Mouse (Mus musculus): ENCODE data around the gene Acaca. TPM values are rescaled to one million over a fixed set of nuclear protein-coding genes. Genes with fewer than 3 reads are reported as not detected.

Gene Acaca
- 10 to 100 TPM; 11.4 to 17.3 TPM for total RNA-seq (2021)
- long read RNA-seq, experiment 1, partial matches to known transcripts: 1 of 2 reads
- long read RNA-seq, experiment 1, other reads (novel, unspliced or antisense): 1 of 2 reads
- long read RNA-seq, experiment 2, partial matches to known transcripts: 1 of 1 reads
- long read RNA-seq, experiment 2, other reads (novel, unspliced or antisense): 0 of 1 reads

DNA sequence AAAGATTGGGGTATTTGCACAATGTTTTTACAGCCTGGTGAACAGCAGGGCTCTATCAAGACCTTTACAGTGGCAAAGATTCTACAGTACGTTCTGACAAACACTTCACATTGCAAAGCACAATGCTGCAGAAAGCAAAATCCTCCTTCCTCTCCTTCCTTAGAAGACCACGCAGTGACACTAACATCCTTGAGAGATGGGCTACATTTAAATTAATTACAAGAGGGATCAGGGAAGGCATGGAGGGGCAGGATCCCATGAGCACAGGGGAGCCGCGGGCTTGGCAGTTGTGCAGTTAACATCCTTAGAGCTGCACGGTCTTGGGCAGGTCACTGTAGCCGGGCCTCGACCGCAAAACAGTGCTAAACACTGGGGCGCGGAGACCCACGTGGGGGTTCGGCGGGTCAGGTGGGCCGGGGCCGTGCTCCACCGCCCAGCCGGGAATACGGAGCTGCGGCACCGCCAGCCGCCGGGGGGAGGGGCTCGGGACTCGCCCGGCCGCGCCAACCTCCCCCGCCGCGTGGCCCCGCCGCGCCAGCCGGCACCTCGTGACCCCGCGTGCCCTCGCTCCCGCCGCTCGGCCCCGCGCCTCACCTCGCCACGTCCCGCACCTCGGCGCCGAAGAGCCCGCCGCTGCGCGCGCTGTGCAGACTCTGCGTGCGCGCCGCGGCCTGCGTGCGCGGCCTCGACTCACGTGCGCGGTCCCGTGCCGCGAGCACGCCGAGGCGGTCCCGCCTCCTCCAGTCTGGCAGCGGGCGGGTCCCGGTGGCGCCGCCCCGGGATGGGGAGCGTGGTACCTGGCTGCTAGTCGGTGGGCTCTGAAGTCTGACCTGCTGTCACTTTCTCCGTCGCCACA lies at the start of gene Acaca, which contains the start of gene Tada2a:
Gene Acaca, plus strand, starts transcription at position 730 of the 856 bp plus-strand sequence.
Gene Tada2a, minus strand, starts transcription at position 658 of the 856 bp plus-strand sequence.
- peak; percentile 66 for DNase-seq (ENCODE audit: low spot score)

DNA sequence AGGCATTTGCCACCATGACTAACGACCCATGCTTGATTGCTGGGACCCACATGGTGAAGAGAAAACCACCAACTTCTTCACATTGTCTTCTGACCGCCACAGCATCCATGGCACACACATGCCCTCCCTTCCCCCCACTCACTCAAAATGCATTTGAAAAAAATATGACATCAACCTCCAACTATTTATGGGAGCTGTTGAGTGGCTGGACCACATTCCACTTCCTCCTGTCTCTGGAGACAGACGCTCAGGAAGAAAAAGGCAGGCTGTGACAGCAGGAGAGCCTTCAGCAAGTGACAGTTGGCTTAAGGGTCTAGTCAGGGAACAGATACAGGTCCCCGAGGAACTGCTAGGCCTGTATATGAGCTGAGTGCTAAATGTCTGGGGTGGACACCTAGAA lies 49.6 kb upstream of the Acaca start:
- DNase-seq (ENCODE audit: low spot score): no peak

DNA sequence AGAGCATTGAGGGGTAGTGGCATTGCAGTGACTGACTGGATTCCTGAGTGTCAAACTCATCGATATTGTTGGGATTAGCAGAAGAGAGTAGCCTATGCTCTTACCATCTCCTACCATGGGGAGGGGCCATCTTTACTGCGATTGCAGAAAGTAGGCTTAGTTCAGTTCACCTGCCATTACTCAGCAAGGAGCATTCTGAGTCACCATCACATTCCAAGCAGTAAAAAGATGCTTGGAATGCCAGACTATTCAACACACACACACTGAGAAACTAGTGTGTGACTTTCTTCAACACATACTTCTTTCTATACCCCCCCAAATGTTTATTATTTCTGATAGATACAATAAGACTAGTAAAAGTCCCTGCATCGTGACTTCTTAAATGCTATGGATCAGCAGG lies 49.1 kb upstream of the Acaca start:
- no peak for DNase-seq (ENCODE audit: low spot score)

DNA sequence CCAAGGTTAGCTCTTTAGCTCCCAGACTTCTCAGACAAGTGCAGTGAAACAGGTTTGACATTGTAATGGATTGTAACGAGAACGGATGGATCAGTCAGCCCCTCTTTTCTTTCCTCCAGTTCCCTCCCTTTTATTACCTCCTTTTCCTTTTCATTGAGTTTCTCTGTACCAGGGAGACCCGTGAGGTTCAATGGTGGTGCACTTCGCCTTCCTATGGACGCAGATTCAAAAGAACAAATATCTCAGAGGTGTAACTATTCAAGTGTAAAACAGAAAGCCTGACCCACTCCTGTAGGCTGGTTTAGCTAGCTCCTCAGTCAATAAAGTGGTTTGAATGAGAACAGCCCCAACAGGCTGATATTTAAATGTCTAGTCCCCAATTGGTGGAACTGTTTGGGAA lies 47.6 kb upstream of the Acaca start:
- DNase-seq (ENCODE audit: low spot score): no peak

DNA sequence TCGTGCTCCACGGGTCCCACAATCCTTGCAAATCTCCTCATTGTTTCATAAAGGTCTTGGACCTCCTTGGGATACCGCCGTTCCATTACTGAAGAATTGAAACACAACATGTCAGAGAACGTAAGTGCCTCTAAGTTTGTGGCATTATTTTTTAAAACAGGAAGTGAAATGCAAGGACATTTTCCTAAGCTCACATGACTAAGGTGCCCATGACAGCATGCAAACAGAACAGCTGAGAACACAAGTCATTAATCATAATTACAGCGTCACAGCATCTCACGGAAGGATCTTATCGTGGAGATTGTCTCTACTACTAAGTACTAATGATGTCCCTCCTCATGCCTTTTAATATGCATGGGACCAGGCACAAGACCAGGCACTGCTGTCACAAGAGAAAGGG lies 38.9 kb upstream of the Acaca start:
- DNase-seq (ENCODE audit: low spot score): no peak

DNA sequence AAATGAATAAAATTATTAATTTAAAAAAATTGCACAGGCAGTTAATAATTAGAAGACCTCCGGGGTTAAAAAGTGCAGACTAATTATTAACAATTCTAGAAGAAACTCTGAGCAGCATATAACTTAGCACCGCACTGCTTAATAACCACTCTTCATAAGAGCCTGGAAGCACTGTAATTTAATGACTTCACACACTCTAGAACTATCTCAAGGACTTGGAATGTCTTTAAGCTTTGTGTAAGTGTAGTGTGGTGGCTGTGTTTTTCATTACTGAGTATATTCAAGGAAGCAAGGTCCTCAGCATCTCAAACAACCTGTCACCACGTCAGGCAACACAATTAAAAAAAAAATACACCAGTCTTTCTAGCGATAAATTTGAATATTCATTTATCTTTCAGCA lies 34.4 kb upstream of the Acaca start:
- DNase-seq (ENCODE audit: low spot score): no peak

DNA sequence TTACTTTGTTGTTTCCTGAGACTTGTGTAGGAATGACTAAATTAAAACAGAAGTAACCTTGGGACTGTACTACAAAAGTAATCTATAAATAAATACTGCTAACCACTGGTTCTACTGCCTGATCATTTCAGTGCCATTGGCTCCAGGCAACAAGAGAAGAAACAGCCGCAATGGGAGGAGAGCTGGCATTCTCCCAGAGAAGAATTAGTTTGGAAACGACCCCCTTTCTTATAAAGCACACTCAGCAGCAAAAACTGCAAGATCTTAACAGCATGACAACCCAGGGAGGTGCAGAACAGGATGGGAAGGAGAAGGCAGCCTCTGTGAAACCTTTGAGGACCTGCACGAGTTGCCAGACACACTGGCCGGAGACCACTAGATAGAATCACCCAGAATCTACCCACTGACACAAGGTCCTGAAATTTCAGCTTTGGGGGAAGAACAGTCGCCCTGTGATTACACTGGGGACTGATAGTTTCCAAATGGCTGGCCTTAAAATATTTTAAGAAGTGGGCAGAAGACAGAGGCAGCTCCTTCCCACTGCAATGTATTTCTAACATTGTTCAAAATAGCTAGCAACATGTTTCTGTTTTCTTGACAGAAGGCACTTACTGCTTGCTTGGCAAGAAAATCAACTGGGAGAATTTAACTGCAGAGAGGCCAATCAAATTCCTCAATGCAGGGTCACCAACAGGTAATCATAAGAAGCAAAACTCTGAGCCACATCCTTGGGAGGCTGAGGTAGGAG lies 32.0 kb upstream of the Acaca start:
- no peak for DNase-seq (ENCODE audit: low spot score)

DNA sequence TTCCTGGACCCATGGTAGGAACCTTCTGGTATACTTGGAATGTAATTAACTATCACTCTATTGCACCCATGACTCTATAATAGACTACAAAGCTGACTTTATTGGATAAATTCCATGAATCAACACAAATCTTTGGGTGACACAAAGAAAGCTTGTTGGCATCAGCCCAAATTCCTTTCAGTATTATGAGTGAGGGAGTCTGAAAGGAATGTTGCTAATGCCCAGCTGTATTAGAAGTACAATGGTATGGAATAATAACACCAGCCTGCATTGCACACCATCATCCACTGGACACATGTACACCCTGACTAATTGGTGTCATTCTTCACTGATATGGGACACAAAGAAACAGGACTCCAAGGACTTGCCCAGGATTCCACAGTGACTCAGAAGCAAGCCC lies 28.3 kb upstream of the Acaca start:
- no peak for DNase-seq (ENCODE audit: low spot score)

DNA sequence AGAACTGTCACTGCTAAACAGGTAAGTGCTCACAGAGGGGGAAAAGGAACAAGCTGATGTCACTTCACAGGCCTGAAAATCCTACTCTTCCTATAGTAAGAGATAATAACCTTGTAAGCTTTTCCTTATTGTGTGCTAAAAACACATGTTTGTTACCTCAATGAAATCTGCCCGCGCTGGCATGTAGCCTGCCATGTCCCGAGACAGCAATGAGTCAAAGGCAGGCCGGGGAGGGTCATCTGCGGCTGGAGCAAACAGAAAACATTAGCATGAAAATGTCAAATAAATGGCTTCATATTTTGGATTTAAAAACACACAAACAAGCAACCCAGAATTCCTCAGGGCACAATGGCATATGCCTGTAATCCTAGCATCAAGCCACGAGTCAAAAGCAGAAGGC lies 25.4 kb upstream of the Acaca start:
- no peak for DNase-seq (ENCODE audit: low spot score)

DNA sequence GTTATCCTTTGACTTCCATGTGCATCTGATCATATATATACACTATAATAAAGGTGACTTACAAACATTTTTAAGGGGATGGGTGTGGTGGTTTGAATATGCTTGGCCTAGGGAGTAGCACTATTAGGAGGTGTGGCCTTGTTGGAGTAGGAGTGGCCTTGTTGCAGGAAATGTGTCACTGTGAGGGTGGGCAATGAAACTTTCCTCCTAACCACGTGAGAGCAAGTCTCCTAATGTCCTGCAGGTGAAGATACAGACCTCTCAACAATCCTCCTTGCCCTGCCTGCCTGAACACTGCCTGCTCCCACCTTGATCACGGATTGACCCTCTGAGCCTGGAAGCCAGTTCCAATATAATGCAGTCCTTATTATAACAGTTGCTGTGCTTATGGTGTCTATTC lies 22.3 kb upstream of the Acaca start:
- DNase-seq (ENCODE audit: low spot score): no peak

DNA sequence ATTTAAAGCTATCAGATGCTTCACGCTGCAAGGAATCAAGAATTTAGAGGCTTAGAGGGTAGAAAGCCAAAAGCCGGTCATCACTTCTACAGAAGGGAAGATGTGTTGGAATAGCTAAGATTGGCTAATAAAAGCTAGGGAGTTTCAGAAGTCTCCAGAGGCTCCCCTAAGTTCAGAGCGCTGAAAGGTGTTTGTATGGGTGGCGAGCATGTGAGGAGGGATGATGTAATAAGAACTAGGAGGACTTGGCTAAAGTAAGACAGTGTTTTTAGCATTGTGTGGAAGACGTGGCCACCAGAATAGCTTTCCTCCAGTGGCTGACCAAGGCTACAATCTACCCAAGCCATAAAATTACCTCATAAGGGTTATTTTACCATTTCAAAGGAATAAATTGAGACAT lies 15.8 kb upstream of the Acaca start:
- DNase-seq (ENCODE audit: low spot score): peak; percentile 20

DNA sequence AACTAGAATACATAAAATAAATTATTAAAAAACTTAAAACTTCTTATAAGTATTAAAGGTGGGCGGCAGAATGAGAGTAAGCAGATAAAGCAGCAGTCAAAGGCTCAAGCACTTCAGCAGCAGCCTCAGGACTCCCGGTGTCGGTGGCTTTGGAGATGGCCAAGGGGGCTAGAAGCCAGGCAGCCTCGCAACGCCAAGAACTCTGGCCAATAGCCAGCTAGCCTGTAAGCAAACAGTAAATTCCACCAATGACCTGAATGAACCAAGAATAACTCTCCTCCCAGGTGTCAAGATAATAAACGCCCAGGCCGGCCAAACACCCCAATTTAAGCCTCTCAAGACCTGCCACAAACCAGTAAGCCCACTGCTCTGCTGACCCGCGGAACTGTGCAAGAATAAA lies 13.8 kb upstream of the Acaca start:
- DNase-seq (ENCODE audit: low spot score): peak; percentile 36

DNA sequence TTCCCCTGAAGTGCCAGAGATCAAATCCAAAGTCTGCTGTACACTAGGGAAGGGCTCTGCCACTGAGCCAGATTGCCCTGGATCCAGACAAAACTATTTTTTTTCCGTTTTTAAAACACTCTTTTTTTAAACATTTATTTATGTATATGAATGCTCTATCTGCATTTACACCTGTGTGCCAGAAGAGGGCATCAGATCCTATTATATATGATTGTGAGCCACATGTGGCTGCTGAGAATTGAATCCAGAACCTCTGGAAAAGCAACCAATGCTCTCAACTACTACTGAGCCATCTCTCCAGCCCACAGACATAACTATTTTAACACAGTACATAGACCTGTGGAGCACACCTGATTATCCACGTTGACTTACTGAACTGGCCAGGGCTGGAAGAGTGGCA lies 13.3 kb upstream of the Acaca start:
- DNase-seq (ENCODE audit: low spot score): no peak

DNA sequence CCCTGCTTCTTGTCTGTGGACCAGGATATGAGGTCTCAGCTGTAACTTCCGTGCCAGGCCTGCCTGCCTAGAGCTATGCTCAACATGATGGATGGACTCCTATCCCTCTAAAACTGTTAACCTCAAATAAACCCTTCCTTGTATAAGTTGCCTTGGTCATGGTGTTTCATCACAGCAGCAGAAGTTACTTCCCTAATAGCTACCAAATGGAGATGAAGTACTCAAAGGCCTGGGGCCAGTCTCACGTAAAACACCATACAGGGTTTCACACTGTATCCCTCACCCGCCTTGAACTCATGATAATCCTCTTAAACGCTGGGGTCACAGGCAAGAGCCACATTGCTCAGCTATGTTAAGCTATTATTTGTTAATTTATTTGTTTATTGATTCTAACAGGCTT lies 12.0 kb upstream of the Acaca start:
- DNase-seq (ENCODE audit: low spot score): no peak

DNA sequence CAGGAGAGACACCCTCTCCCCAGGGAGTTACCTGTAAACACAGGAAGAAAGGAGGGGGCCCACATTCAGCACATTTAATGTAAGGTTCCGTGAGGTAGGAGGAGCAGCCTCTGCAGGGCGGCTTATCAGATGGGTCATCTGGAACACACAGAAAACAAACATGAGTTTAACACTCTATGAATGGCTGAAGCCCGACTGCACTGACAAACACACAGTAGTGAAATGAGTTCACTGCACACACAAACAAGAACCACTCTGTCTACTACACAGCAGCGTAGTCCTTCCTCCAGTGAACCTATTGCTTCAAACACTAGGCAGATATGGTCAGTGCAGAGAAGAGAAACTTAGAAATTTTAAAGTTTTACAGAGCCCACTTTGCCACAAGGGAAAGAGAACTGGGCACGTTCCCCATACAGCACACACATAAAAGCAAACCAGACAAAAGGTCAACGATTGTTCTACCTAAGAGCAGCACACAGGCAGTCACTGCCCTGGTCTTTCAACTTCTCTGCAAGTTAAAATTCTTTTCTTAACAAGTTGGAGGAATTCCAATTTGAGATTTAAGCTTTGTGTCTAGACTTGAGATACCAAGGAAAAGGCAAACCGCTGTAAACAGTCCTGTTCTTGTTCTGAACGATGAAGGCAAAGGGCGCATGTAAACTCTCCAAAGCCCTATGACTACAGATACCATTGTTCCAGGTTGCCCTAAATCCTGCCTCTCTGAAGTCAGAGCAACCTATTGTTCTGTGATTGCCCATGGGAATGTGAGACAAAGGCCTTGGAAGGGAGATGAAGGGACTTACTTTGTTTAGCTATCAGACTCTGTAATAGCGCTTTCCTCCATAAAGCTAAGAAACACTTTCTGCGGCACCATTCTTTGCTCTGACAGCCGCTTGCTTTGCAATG lies 8.2 kb upstream of the Acaca start:
- DNase-seq (ENCODE audit: low spot score): no peak

DNA sequence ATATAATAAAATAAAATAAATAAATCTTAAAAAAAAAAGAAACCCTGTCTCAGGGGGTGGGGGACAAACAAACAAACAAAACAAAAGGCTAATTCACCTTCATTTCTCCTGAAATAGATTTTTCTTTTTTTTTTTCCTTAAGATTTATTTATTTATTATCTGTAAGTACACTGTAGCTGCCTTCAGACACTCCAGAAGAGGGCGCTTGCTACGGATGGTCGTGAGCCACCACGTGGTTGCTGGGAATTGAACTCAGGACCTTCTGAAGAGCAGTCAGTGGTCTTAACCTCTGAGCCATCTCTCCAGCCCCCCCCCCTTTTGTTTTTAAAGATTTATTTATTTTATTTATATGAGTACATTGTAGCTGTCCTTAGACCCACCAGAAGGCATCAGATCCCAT lies 1.5 kb upstream of the Acaca start:
- DNase-seq (ENCODE audit: low spot score): no peak

DNA sequence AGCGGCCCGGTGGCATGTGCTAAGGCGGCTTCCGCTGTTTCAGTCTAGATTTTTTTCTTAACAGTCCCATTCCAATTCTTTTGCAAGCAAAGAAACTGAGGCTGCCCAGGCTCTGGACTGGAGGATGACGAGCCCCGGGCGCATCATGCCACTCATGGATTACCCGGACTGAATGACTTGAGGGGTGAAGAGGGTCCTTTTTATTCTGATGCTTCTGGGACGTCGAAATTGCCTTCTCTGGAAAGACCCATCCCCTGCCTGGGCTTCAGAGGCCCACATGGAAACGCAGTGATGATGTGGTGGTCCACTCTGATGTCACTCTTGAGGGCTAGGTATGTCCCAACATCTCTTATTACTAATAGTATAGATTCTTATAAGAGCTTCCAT lies 320 bp downstream of the Acaca start:
- no peak for DNase-seq (ENCODE audit: low spot score)

DNA sequence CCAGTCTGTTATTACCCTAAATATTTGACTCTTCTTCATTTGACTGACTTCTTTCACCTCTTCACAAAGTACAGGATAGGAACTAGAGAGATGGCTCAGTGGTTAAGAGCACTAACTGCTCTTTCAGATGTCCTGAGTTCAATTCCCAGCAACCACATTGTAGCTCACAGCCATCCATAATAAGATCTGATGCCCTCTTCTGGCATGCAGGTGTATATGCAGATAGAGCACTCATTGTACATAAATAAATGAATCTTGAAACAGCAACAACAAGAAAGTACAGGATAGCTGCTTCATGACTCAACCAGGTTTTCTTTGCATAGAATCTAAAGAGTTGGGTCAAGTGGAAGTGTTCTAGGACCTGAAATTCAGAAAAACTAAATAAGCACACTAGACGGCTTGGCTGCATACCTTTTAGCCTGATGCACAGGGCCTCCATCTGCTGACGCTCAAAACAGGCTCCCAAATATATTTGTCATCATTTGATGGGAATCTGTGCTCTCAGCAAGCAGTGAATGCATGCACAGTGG lies 4.9 kb downstream of the Acaca start:
- no peak for DNase-seq (ENCODE audit: low spot score)

DNA sequence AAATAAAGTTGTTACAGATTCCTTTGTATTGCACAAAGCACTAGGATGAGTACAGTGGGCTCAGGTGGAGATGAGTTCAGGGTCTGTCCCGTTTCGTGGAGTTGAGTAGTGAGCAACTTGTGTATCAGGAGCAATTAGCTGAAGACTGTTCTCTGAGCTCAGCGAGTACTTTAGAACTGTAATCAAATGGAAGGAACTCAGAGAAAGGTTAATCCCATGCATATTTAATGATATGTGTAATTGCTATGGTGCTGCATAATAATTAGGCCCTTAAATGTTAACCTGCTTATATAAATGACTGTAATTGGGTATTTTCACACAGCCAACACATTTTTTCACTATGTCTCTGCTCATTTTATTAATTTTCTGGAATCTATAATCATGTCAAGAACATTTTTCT lies 7.0 kb downstream of the Acaca start:
- no peak for DNase-seq (ENCODE audit: low spot score)

DNA sequence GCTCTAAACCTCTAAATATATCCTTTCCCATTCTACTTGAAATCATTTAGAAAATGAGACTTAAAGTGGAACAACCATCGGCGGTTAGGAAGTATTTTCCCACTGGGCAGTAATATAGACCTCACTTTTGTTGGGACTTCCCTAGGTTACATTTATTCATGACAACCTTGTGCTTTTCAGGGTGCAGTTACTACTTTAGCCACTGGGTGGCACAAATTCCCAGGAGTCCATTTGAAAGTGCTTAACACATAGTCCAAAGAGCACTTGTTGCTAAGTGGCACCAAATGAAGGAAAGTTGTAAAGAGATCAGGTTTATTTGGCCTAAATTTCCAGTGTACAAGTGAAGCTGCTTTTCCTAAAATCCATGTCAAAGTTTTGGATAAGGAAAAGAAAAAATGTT lies 12.3 kb downstream of the Acaca start:
- peak; percentile 50 for DNase-seq (ENCODE audit: low spot score)

DNA sequence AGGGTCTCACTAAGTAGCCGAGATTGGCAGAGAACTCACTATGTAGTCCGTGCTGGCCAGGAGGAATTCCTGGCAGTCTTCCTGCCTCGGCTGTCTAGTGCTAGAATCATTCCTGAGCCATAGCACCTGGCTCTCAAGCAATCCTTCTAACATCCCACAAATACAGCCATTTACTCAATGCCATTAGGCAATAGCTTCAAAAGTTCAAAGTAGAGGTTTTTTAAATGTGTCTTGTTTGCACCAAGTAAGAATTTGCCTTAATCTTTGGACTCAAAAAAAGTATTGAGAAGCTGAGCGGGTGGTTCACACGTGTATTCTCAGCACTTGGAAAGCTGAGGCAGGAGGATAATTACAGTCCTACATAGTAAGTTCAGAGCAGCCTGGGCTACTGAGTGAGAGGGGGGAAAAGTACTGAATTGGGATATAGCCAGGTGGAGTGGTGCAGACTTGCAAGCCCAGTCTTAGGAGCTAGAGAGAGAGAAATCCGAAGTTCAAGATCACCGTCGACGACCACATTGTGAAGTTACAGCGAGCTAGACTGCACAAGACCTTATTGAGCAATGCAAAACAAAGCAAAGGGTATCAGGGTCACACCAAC lies 15.8 kb downstream of the Acaca start:
- no peak for DNase-seq (ENCODE audit: low spot score)

Measured in gastrocnemius, adult 18-20 months (tissue).